In genomic region chr12:40176158-40176557, GRCm38 (mm10) we compare ENCODE assay signal across 35 mouse cellular contexts. TPM values are rescaled to one million over a fixed set of nuclear protein-coding genes. Genes with fewer than 3 reads are reported as not detected.
"Had no signal": no experiment of that assay in that cellular context is flagged by ENCODE, and none has a peak within 500 bp of the region (broad histone marks: within the 10 kb centered on the region; RNA-seq: fewer than 3 reads in every experiment).

No protein-coding gene starts in this region.

- H3K9me3 ChIP-seq: limb, embryonic 10.5 days; limb, embryonic 15.5 days; liver, embryonic 15.5 days; lung, embryonic 15.5 days; midbrain, embryonic 15.5 days; neural tube, embryonic 12.5 days had no signal

- H3K4me3 ChIP-seq: limb, embryonic 10.5 days; limb, embryonic 12.5 days; limb, embryonic 13.5 days; limb, embryonic 15.5 days; liver, embryonic 12.5 days; liver, embryonic 13.5 days; liver, embryonic 15.5 days; lung, embryonic 15.5 days; megakaryocyte, embryonic 14.5 days; midbrain, embryonic 10.5 days; midbrain, embryonic 12.5 days; midbrain, embryonic 13.5 days; midbrain, embryonic 15.5 days; myocyte; neural tube, embryonic 12.5 days had no signal

- H3K27me3 ChIP-seq: limb, embryonic 12.5 days; limb, embryonic 13.5 days; limb, embryonic 15.5 days; liver, embryonic 12.5 days; liver, embryonic 13.5 days; liver, embryonic 15.5 days; lung, embryonic 15.5 days; megakaryocyte, embryonic 14.5 days; midbrain, embryonic 12.5 days; midbrain, embryonic 13.5 days; midbrain, embryonic 15.5 days; neural tube, embryonic 12.5 days had no signal

- H3K9ac ChIP-seq: limb, embryonic 12.5 days; limb, embryonic 13.5 days; limb, embryonic 15.5 days; liver, embryonic 12.5 days; liver, embryonic 13.5 days; liver, embryonic 14.5 days; liver, embryonic 15.5 days; liver, postnatal 0 days; lung, embryonic 14.5 days; lung, embryonic 15.5 days; midbrain, embryonic 12.5 days; midbrain, embryonic 13.5 days; midbrain, embryonic 15.5 days; neural tube, embryonic 12.5 days had no signal

- ATAC-seq: liver, embryonic 12.5 days; liver, postnatal 0 days; lung, postnatal 0 days; midbrain, embryonic 13.5 days; midbrain, embryonic 15.5 days; midbrain, embryonic 16.5 days had no signal

- DNase-seq: left cerebral cortex, postnatal 4 days; liver; liver, embryonic 13.5 days; liver, postnatal 0 days; lung, adult 18-20 months; lung, adult 2 months; lung, embryonic 14.5 days; lung, postnatal 10 days; lung, postnatal 14 days; lung, postnatal 36 days; lung, postnatal 4 days; midbrain, embryonic 14.5 days had no signal

- H3K36me3 ChIP-seq: limb, embryonic 10.5 days; limb, embryonic 12.5 days; limb, embryonic 13.5 days; limb, embryonic 15.5 days; liver, embryonic 12.5 days; liver, embryonic 13.5 days; liver, embryonic 15.5 days; lung, embryonic 15.5 days; midbrain, embryonic 10.5 days; midbrain, embryonic 12.5 days; midbrain, embryonic 13.5 days; midbrain, embryonic 15.5 days; neural tube, embryonic 12.5 days had no signal

- H3K4me1 ChIP-seq: limb, embryonic 10.5 days; limb, embryonic 12.5 days; limb, embryonic 13.5 days; limb, embryonic 15.5 days; liver, embryonic 12.5 days; liver, embryonic 13.5 days; liver, embryonic 15.5 days; lung, embryonic 15.5 days; midbrain, embryonic 10.5 days; midbrain, embryonic 12.5 days; midbrain, embryonic 13.5 days; midbrain, embryonic 15.5 days; neural tube, embryonic 12.5 days had no signal

- H3K27ac ChIP-seq: limb, embryonic 10.5 days; limb, embryonic 12.5 days; limb, embryonic 13.5 days; limb, embryonic 15.5 days; liver, embryonic 12.5 days; liver, embryonic 13.5 days; liver, embryonic 14.5 days; liver, embryonic 15.5 days; lung, embryonic 15.5 days; macrophage; midbrain, embryonic 10.5 days; midbrain, embryonic 12.5 days; midbrain, embryonic 13.5 days; midbrain, embryonic 15.5 days; neural tube, embryonic 12.5 days had no signal

RNA-seq across cellular contexts. Expression of gene Lsmem1, which starts 23.1 kb away (rescaled TPM):
- total RNA-seq: liver, adult 2 months; midbrain, postnatal 0 days had no signal
- polyA plus RNA-seq: limb, embryonic 10.5 days; limb, embryonic 11.5 days; liver, adult 2 months; liver, embryonic 12.5 days; liver, postnatal 0 days; lung, embryonic 14.5 days; macrophage; midbrain, embryonic 10.5 days; midbrain, embryonic 11.5 days; midbrain, embryonic 12.5 days; midbrain, embryonic 13.5 days; midbrain, embryonic 14.5 days; midbrain, embryonic 15.5 days; midbrain, embryonic 16.5 days; midbrain, postnatal 0 days had no signal

RNA-seq across cellular contexts. Expression of gene Scin, which starts 42.1 kb away (rescaled TPM):
- total RNA-seq: left cerebral cortex, postnatal 10 days; liver, adult 2 months had no signal
- polyA plus RNA-seq: midbrain, embryonic 10.5 days; midbrain, embryonic 13.5 days; midbrain, embryonic 16.5 days had no signal
